Mouse (Mus musculus): Measurements from ENCODE around the gene Sox4. TPM values are rescaled to one million over a fixed set of nuclear protein-coding genes. Genes with fewer than 3 reads are reported as not detected.

Sox4 gene
- 5.8 and 9.4 TPM in 2 replicates for polyA plus RNA-seq (2012; rRNA removed)

GRCm38 (mm10) chr13:28953581-28953991 is at the start of gene Sox4:
Gene Sox4 (minus strand): TSS chr13:28953713.
- 1% methylated on average over 19 of the region's 19 CpGs for WGBS
- peak; percentile 91 for DNase-seq (ENCODE audit: low read depth, low spot score)

DNA sequence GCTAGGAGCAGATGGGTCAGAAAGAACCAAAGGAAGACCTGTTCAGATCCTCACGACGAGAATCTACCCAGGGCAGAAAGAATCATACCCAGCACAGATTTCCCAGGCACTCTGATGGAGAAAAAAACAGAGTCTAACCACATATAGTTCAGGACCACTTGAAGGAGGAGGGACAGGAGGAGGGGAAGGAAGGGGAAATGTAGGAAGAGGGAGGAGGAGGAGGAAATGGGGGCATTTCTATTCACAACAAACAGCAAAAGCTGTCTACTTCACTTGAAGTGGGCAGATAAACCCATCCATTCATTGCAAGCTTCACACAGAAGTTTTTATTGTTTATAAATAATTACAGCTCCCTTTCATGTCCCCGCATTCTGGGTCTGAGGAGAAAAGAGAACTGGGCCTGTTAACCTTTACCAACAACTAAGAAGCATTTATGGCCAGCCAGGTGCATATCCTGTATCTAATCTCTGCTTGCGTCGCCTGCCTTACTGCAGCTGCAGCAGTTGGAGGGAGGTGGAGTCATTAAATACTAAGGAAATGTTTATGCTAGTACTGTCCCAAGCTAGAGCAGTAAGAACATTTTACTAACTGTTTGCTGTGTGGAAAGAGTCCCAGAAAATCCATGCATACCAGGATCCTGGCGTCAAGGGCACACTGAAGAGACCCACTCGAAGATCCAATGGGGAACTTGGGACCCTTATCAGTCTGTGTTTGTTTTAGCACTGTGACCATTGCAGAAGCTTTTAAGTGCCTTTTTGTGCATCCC is 38.6 kb upstream of the Sox4 start:
- WGBS = 15% methylated on average over 7 of the region's 7 CpGs
- DNase-seq (ENCODE audit: low read depth, low spot score) = no peak

DNA sequence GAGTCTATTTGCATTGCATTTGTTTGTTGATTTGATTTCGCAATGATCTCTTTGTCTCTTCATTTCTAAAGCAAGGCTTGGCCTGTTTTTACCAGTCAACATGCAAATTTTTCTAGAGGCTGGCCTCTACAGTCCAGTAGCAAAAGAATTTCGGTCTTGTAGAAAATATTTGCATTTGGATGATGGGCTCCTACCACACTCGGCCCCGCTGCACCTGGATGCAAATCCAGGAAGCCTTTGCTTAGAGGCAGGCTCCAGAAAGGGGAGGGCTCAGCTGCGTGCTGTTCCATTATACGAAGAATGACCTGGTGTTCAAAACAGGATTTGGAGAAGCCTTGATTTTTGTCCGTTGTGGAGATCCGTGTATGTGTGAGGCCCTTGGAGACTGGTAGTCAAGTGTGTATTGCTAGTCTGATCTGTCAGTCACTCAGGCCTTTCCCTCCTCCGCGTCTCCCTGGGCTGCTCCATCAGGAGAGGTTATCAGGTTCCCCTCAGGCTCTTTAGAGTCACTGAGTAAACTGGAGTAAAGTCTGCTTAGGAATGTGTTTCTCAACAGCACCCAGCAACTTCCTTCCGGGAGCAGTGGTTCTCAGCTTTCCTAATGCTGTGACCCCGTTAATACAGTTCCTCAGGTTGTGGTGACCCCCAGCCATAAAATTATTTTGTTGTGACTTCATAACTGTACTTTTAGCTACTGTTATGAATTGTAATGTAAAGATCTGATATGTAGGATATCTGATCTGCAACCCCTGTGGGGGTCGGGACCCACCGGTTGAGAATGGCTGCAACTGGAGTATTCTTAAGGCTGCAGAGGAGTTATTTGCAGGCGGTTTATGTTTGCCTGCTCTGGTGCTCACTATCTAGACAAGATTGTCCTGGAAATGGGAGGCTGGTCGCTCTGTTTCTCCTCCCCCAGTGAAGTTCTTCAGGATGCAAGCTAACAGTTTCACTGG is 35.5 kb upstream of the Sox4 start:
- DNase-seq (ENCODE audit: low read depth, low spot score) = no peak
- 27% methylated on average over 16 of the region's 16 CpGs for WGBS

- no peak for DNase-seq (ENCODE audit: low read depth, low spot score)
- 68% methylated on average over 4 of the region's 4 CpGs for WGBS
These were observed 27.2 kb upstream of the Sox4 start for GRCm38 (mm10) chr13:28980681-28981080.

DNA sequence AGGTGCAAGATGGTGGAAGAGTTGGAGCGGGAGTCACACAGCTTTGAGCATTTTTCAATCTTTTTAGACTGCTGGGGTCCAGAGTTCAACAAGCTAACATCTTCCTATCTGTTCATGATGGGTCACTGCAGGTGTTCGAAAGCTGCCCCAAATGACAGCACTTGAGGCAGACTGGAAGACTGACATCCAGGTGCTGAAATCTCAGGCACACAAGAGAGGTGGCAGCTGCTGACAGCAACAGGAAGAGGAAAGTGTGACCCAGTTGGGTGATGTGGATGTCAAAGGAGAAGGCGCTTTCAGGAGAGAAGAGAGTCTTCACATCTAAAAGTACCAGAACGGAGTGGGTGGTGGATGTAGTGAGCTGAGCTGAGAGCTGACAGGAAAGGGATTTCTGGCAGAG is 21.5 kb upstream of the Sox4 start:
- WGBS = 96% methylated on average over 4 of the region's 4 CpGs
- no peak for DNase-seq (ENCODE audit: low read depth, low spot score)

- 57% methylated on average over 5 of the region's 5 CpGs for WGBS
- DNase-seq (ENCODE audit: low read depth, low spot score) = no peak
These were observed 21.1 kb upstream of the Sox4 start for GRCm38 (mm10) chr13:28974597-28974996.

DNA sequence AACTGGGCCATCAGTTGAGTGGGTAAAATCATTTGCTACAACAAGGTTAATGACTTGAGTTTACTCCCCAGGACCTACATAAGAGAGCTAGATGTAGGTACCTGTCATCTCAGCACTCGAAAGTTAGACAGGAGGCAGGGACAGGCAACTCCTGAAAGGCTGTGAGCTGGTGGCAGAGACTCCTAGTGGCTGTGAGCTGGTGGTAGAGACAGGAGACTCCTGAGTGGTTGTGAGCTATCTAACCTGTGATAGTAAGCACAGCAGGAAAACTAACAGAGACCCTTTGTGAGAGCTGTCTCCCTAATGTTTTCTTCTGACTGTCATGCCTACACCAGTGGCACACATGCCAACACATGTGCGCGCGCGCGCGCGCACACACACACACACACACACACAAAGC is 7.4 kb upstream of the Sox4 start:
- no peak for DNase-seq (ENCODE audit: low read depth, low spot score)
- 98% methylated on average over 8 of the region's 8 CpGs for WGBS

DNA sequence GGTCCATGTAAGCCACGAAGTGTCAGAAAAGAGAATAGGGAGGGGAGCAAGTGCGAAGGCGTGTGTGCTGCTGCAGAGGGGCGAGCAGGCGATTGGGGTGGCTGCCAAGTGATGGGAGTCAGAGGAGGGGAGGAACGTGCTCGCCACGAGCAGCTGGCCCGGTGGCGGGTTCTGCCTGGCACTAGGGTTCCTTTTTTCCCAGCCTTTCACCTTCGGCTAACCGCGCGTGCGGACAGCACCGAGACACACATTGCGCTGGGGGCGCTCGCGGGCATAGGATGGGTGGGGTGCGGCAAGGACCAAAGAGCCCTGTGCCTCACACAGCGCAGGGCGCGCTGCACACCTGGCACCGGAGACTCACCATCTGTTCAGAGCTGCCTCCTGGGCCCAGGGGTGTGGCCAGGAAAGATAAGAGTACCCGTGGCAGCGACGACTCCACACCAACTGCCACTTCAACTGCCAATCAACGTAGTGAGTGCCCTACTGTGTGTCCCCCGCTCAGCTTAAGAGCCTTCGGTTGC is 6.0 kb upstream of the Sox4 start:
- 1% methylated on average over 31 of the region's 31 CpGs for WGBS
- DNase-seq (ENCODE audit: low read depth, low spot score) = no peak

DNA sequence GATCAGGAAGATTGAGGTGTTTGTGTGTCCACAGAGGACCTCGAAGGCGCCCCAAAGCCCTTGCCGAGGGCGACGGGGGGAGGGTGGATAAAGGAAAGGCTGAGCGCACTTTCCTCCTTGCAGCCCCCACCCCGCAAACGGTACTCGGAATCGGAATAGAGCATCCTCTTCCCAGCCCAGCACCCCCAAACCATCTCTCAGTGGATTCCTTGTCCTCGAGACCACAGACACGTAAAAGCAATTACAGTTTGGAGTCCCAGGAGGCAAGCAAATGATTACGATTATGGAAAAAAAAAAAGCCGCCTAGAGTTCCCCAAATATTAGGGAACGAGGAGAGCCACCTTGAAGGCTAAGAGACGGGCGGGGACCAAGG is 5.5 kb upstream of the Sox4 start:
- DNase-seq (ENCODE audit: low read depth, low spot score) = no peak
- WGBS = 1% methylated on average over 17 of the region's 17 CpGs

DNA sequence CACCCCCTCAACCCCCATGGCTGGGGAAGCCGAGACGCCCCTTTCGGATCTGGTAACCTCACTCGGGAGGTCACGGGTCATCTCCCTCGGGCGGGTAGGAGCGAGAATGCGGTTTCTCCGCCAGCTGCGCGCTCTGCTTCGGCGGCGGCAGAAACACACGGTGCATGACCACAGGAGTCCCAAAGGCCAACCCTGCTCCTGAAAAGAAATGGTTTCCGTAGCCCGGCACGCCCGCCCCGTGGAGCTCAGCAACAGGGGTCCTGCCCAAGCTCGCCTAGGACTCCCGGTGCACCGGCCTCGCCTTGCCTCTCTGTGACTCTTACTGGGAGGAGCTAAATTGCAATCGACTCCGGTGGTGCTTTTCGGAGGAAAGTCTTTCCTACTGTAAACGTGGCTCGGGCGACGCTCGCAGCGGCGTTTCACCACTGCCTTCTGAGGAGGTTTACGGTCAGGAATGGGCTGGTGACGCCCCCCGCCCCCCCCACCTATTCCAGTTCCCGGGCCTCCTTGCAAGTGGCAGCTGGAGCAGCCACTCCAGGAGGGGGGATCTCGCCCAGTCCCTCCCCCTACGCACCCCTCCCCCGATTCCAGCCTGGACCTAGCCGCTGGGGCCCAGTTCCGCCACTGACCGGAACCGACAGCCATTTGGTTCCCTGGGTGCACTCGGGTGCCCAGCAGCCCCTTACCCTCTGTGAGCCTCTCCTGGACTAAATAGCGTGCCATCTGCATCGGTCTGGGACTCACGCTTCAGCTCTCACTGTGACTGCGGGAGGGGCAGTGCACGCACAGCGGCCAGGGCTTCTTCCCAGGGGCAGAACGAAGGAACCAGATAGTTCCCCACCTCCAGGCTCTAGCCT is 4.9 kb upstream of the Sox4 start:
- WGBS = 1% methylated on average over 54 of the region's 54 CpGs
- no peak for DNase-seq (ENCODE audit: low read depth, low spot score)

GRCm38 (mm10) chr13:28957765-28958164 is 4.3 kb upstream of the Sox4 start:
- 2% methylated on average over 16 of the region's 16 CpGs for WGBS
- DNase-seq (ENCODE audit: low read depth, low spot score) = no peak

DNA sequence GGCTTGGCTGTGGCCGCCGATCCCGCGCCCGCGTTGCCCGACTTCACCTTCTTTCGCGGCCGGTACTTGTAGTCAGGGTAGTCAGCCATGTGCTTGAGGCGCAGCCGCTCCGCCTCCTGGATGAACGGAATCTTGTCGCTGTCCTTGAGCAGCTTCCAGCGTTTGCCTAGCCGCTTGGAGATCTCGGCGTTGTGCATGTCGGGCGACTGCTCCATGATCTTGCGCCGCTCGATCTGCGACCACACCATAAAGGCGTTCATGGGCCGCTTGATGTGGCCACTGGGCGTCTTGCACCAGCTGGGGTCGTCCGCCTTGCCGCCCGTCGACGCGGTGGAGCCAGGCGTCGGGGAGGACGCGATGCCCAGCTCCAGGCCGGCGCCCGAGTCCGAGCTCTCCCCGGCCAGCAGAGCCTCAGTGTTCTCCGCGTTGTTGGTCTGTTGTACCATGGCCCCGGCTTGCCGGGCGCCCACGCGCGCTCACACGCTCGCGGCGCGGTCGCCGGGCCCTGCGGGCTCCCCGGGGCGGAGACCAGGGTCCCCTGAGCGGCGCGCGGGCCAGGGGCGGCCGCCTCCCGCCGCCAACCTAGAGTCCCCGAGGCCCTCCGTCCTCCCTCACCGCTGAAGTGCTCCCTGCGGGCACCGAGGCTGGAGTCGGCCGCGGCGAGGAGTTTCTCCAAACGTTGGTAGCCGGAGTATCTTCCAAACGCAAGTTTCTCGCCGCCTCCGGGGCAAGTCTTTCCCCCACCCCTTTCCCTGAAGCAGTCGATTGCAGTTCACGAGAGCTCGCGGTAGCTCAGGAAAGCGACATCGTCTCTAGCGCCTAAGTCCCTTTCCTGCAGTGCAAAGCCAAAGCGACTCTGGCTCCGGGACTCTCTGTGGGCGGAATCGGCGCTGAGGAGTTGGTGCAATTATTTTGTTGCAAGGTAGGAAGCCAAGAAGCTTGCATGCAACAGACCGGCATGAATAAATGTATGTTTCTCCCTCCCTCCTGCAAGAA is 639 bp downstream of the Sox4 start:
- under 1% methylated on average over 95 of the region's 98 CpGs for WGBS
- DNase-seq (ENCODE audit: low read depth, low spot score) = no peak

DNA sequence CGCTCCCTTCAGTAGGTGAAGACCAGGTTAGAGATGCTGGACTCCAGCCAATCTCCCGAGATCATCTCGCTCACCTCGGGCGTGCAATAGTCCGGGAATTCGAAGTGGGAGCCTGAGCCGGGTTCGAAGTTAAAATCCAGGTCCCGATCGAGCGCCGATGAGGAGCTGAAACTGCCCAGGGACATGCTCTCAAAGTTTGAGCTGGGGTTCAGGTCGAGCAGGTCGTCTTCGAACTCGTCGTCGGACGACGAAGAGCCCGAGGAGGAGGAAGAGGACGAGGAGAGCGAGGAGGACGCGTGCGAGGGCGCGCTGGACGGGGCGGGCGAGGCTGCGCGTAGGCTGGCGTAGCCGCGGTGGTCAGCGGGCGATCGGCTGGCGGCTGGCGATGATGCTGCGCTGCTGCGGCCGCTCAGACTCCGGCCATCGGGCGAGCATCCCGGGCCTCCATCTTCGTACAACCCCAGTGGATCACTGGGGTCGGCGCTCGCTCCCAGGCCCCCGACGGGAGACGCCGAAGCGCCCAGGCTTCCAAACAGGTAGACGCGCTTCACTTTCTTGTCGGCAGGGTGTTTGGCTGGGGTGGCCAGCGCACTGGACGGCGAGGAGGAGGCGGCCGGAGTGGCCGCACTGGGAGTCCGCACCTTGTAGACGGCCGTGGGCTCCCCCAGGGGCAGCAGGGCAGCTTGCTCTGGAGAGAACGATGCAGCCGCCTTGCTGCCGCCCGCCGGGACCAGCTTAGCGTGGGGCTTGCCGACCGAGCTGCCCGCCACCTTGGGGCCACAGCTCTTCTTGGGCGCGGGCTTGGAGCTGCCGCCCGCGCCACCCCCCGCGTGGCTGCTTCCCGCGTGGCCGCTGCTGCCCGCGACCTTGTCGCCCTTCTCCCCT is 1.6 kb downstream of the Sox4 start:
- under 1% methylated on average over 92 of the region's 92 CpGs for WGBS

GRCm38 (mm10) chr13:28950623-28951491 is 2.7 kb downstream of the Sox4 start:
- under 1% methylated on average over 32 of the region's 32 CpGs for WGBS
- no peak for DNase-seq (ENCODE audit: low read depth, low spot score)

More for the DNA sequence above, 1.6 kb downstream of the Sox4 start:
- no peak for DNase-seq (ENCODE audit: low read depth, low spot score)

DNA sequence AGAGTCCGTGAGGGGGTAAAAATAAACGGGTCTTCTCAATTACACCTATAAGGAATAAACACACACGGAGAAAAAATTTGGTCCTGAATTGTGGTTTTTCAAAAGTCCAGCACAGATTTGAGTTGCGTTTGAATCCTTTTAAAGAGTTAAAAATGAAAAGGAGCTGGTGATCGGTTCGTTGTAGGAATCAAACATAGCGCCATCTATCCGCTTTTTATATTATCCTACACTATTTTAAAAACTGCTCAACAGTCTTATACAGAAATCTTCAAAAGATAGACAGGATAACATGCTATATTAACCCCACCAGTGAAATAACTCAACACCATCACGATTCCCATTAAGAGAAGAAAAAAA is 3.3 kb downstream of the Sox4 start:
- under 1% methylated on average over 9 of the region's 9 CpGs for WGBS
- DNase-seq (ENCODE audit: low read depth, low spot score) = no peak

DNA sequence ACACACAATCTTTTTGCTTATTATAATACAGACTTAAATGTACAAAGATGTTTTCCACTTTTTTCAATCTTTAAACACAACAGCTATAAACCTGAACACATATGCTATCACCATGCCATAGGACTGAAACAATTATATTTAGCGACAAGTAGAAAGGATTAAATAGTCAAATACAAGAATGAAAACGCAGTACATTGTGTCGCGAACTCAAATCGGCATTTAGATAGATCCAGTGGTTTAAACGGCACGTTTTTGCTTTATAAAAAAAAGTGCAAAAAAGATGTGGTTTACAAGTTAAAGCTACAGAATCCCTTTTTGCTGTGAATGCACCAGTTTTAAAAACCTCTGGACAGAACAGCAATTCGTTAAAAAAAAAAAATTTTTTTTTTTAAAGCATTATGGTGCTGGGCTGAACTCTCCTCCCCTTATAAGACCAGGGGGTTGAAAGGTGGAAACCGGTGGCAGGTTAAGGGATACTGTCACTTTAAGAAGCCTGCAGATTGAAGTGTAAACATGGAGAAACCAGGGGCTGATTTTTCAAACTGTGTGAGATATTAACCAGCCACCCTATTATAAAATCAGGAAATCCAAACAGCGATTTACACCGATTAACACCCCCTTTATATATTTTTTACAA is 4.1 kb downstream of the Sox4 start:
- WGBS = 1% methylated on average over 11 of the region's 11 CpGs
- DNase-seq (ENCODE audit: low read depth, low spot score) = no peak

Data from large intestine, adult 2 months (tissue).